Mouse (Mus musculus): ENCODE measurements at regions not wholly inside any gene's neighbourhood (a gene's known extent, or its start where the extent isn't known, plus 50 kb on each side); places are given as distances from the start of the nearest gene placed in this dataset.
"Not testable (repeated sequence)": the region's sequence is repeated elsewhere in the genome, so short reads cannot be mapped to it uniquely, and the experiment has no call there.

DNA sequence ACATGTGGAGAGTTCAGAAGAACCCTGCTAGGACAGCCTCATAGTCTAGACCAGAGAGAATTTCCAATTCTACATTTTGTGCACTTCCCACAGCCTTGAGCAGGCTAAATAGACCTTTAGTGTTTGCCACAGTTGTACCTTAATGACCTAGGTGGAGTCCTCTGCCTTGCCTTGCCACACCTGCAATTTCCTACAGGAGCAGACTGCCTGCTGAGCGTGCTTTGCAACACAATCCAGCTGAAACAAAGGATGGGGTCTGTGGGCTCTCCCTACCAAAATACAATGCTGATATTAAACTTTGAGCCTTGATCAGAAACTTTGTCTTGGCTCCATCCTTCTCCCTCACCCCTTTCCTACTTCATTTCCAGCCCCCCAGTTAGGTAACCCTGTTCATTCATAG is 326.0 kb upstream of the Snx7 start:
- no peak for DNase-seq (ENCODE audit: low spot score in 2 of 2)

DNA sequence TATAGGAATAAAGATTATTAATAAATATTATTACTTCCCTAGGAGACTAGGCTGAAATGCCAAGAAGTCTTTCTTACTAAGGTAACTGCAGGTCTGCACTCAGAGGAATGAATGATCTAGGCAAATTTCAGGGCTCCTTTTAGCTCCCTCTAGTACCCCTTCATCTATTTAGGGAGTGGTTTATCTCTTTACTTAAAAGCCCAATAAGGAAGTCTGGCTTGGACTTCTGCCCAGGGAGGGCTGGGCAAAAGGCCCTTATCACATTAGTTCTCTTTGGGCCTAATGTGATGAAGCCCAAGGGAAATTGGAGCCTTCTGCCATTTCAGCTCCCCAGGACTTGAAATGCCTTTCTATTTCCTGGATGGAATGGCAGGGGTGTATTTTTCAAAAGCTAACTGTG is 320.6 kb upstream of the Snx7 start:
- DNase-seq (ENCODE audit: low spot score in 2 of 2) = no peak

DNA sequence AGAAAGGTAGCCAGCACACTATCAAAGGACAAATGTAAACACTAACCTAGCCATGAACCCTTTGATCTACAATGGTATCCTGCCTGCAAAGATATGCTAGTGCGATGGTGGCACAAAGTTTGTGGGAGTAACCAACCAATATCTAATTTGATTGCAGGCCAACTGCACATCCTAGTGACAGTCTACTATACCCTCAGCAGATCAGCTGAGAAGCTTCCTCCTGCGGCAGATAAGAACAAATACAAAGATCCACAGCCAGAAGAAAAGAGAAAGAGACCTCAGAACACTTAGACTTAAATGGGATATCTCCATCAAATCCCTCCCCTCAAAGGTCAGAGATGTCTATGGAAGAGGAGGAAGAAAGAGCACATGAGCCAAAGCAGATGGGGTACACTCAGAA is 308.7 kb upstream of the Snx7 start:
- DNase-seq (ENCODE audit: low spot score in 2 of 2) = no peak

DNA sequence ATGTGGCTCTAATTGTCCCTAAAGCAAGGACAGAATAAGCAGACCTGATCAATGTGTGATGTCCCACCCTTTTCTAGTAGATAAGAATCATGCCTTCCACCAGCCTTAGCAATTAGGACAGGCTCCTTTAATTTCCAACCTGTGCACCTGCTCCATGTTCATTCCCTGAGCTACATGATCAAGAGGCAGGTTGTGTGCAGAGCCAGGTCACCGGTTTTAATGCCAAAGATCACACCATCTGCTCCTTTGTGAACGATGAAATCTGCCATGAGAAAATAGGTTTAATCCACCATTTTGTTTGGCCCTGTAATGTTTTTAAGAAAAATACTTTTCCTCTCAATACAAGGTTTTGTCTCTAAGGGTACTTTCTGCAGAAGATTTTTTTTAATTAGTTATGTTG is 294.2 kb upstream of the Snx7 start:
- DNase-seq (ENCODE audit: low spot score in 2 of 2) = no peak

DNA sequence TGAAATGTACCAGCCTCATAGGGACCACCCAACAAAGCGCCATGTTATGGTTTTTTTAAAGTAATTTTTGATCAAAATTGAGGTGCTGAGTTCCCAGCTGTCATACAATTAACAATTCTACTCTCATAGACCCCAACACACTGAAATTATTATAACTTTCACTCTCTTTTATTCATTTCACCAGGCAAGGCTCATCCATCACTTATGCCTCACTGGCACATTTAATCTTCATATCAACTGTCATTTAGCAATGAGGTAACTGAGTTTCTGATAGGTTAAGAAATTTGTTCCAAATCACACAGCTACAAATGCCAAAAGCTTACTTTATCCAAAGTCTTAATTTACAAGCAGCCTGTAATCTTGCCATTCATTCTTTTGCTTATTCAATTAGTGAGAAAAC is 276.1 kb upstream of the Snx7 start:
- DNase-seq (ENCODE audit: low spot score in 2 of 2) = no peak

DNA sequence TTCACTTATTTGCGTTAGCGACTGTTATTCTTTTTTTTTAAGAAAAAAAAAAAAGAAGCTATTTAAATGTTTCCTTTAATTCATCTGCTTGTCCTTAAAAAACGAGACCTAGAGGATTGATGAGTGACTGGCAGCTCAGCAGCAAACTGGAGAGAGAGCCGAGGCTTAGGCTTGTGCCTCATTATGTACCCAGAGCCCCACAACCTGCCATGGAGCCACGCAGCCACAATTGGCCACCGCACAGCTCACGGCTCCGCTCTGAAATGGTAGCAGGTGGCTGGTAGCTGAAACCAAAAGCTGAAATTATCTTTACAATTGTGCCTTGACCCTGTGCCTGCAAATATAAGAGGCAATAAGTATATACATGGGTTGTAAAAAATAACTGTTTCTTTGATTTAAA is 273.0 kb upstream of the Snx7 start:
- no peak for DNase-seq (ENCODE audit: low spot score in 2 of 2)

DNA sequence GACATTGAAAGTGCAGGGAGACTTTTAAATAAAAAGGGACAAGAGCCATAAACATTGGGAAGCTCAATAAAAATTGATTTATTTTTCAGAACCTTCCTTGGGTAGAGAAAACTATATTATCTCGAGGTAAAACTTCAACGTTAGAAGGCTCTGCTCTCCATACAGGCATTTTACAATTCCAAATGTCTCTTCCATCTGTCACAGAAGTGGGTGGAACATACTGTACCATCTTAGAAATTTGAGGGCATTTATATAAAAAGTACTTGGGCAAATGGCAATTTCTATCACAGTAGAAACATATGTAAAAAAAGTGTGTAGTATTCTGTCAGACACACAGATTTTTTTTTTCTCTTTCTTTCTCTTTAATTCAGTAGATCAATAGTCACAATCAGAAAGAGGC is 271.4 kb upstream of the Snx7 start:
- DNase-seq (ENCODE audit: low spot score in 2 of 2) = no peak

DNA sequence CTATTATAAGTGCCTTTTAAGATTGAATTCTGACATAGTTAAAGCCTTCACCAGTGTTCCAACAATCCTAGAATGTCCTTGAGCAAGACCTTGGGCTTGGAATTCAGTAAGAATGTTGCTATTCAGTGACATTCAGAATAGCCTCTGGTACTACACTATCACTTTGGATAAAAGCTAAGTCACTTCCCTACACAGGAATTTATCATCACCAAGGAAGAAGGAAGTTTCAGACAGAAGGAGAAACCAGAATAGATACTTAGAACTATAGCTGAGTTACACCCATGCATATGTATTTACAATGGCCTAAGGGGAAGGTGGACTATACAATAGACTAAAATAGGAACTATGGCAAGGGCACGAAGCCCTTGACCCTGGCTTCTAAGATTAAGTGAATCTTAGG is 259.6 kb upstream of the Snx7 start:
- not testable (repeated sequence) for DNase-seq (ENCODE audit: low spot score in 2 of 2)

DNA sequence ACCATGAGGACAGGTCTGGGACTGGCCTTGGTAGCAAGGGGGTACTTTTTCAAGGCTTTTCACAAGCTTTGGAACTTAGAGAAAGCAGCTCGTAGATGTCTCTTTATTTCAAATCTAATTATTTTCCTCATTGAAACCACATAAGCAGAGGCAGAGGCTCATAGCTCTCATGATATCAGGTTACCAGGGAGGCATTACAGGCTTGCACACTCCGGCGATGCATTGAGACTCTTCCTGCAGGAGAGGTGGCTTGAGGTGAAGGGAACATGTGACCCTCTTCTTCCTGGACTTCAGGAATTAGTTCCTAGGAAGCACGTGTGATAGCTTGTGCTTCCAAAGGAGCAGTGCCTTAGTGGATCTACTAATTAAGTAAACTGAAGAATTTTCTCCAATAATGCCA is 233.9 kb upstream of the Snx7 start:
- no peak for DNase-seq (ENCODE audit: low spot score in 2 of 2)

DNA sequence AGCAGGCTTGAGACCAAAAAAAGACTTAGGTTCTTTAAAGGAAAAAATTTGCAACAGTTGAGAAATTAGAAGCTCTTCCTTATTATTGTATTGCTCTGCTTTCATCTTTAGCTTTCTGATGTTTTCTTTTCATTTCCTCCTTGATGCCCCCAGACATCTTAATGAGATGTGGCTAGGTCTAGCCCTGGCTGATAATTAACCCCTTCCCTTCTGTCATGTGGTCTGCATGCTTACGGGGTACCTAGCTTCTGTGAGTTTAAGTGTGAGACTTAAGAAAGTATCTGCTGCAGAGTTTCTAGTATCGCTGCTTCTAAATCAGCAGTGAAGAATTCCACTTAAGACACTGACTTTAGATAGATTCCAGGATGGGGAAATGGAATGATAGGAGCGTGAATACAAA is 215.8 kb upstream of the Snx7 start:
- no peak for DNase-seq (ENCODE audit: low spot score in 2 of 2)

DNA sequence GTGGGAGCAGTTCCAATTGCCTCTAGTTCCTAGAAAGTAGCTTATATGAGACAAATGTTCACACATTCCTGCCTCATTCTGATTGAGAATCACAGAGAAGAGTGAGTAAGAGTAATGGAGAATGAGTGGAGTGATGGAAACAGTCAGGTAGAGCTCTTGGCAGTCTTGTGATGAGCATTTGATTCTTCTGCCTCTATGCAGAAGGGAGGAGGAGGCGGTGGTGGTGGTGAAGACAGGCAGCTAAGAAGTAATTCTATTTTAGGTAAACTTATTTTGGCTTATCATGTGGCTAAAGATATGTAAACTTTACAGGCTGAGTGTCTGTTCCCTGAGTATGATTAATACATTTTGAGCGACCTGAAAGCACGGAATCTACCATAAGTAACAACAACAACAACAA is 203.6 kb upstream of the Snx7 start:
- peak in 1 of 2 experiments; percentile 17 for DNase-seq (ENCODE audit: low spot score in 2 of 2)

DNA sequence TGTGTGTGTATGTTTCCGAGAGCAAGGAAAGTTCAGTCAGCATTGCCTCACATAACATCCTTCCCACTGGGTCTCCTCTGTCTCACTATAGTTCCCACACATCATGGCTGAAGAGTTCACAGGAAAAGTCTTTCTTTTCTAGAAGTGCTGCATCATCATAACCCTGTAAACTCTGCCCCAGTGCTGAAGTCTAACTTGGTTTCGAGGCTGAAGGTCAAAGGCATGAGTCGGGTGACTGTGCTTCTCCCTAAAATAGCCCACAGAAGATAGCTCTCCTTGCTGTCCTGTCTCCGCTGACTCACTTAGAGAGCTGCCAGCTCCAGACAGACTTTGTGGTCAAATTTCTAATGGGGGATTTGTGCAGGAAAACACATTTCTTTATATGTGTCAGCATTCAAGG is 201.4 kb upstream of the Snx7 start:
- no peak for DNase-seq (ENCODE audit: low spot score in 2 of 2)

DNA sequence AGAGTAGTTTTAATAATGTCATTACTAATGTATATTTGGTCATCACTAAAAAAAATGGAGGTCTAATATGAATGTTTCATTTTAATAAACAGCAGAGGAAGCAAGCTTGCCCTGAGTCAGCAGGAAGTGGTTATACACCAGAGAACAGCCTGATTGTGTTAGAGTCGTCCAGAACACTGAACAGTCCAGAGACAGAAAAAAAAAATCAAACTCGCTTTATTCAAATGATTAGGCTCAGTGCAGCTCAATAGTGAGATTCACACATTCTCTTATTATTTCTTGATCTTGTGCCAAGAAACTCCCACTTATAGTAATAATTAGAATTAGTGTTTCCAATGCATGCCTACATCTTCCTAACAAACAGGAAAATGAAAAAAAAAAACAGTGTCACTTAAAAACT is 194.9 kb upstream of the Snx7 start:
- no peak for DNase-seq (ENCODE audit: low spot score in 2 of 2)

DNA sequence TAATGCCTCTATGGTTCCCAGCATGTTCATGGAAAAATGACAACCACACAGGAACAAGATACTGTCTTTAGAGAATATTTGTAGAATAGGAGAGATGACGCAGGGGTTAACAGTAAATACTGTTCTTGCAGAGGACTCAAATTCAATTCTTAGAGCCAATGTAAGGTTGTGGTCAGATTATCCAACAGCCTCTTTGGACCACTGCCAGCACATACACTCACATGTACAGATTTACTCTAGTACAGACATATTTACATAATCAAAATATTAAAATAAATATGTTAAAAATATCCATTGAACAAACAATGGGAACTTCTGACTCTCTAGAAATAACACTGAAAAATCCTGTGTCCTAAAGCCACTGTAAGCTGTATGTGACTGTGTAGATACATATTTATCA is 193.8 kb upstream of the Snx7 start:
- DNase-seq (ENCODE audit: low spot score in 2 of 2) = no peak

DNA sequence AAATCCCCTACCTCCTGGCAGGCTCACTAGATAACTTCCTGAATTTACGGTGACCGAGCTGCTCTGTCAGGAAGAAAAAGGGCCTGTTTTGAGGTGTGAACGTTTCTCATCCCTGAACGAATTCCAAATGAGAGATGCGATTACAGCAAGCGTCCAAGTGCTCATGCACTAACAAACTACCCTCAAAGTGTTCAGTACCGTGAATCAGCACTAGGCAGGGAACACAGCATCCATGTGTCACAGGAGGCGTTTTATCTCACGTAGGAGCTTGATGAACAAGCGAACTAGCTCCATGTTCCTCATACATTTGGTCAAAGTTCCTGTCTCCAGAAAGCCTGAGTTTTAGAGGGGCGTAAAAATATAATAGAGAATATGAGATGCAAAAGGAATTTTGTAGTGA is 178.3 kb upstream of the Snx7 start:
- DNase-seq (ENCODE audit: low spot score in 2 of 2) = no peak

DNA sequence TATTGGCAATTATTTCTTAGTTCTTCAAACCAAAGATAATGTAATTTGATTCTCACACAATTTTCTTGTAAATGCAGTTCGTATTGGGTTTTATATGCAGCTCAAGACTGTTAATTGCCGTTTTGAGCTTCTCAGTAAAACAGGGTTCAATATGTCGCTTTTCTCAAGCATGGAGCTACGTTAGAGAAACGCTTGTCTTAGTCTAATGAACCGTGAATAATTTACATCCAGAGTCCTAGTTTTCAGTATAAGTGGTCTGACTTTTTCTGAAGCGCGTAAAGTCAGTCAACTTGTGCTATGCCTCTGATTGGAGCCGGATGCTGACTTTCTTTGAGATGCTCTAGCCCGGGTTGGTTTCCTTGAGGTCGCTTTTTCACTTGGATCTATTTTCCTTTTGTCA is 177.8 kb upstream of the Snx7 start:
- DNase-seq (ENCODE audit: low spot score in 2 of 2) = no peak

DNA sequence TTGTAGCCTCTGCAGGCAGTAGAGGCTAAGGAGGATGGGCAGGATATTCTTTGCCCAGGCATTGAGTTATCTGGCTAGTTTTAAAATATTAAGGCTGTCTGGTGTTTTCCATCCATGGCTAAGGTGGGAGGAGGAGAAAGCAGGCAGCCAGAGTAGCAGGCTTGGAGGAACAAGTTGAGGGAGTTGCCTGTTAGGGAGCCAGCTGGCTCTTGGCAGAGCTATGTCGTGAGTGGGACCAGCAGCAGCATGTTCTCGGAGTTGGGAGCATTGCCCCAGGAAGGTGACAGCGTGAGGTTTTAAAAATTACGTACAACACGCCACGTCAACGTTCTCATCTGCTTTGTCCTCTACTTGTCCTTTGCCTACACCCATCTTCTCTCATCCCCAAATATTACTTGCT is 167.8 kb upstream of the Snx7 start:
- peak in 1 of 2 experiments; percentile 18 for DNase-seq (ENCODE audit: low spot score in 2 of 2)

DNA sequence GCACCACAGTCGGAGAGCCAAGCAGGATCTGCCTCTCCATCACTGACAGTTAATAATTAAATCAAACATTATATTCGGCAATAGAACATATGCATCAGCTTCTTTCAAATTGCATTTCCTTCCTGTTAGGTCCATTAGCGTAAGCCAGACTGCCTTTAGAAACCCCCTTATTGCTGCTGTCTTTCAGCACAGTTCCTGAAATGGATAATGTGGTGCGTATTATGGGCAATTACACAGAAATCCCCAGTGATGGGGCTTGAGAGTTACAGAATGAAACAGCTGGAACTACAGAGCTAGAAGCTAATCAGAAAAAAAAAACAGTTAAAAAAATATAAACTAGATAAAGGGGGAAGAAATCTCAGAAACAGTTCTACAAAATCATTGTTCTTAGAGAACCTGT is 126.7 kb upstream of the Snx7 start:
- DNase-seq (ENCODE audit: low spot score in 2 of 2) = no peak

DNA sequence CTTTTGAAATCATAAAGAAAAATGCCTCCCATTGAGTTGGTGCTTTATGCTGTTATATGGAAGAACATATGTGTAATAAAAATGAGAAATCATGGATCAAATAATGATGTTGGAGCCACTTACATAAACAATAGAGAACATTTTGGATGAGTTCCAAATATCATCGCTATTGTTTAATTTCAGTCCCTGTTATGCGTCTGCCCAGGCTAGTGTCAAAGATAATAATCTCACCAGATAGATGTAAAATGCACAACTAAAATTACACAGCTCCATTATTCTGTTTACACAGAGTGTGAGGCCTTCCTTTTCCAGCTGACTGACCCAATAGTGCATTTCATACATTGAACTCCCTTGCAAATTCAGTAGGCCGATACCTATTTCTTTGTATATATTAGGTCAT is 125.4 kb upstream of the Snx7 start:
- no peak for DNase-seq (ENCODE audit: low spot score in 2 of 2)

DNA sequence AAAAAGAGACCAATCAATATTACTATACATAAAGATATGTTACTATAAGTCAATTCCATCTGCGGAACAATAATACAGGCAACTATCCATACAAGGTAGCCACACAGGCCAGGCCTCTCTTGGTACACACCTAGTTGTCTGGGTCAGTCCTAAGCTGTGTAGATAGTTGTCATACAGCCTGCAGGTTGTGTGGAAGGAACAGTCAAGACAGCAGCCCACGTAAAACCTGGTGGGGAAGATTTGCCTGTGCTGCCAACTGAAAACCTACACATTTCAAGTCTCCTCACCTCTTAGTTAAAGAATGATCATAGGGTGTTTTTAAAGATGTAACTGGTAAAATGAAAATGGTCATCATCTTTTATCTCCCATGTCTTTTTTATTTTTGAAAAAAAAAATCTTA is 121.8 kb upstream of the Snx7 start:
- DNase-seq (ENCODE audit: low spot score in 2 of 2) = peak in 1 of 2 experiments; percentile 31

DNA sequence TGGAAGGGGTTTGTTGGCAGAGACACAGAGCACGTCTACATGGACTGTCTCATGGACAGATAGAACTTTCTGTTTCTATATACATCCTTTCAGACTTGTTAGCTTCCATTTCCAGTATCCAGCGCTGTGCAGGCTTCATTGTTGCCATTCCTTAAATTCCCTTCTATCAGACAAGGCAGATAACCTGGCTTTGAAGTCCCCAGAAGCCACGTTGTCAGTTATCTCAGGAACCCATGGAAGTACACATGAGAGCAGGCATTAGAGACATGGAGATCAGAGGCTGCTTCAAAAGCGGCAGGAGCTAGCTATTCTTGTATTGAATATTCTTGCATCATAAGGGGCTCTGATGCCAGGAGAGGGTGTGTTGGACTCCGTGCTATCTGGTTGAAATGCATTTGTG is 119.7 kb upstream of the Snx7 start:
- no peak for DNase-seq (ENCODE audit: low spot score in 2 of 2)

DNA sequence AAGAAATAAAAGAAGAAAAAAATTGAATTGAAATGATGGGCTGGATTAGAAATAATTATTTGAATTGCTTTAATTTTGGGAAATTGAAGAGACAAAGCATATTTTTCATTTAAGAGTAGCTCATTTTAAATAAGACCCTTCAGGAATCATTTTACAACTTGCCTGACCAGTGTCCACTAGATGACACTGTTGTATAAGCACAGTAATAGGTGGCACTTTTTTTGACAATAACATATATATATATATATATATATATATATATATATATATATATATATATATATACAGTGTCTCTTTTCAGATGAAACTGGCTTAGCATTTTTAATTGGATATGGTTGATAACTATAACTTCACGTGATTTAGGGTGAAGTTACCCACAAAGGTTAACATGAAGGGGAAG is 106.9 kb upstream of the Snx7 start:
- DNase-seq (ENCODE audit: low spot score in 2 of 2) = no peak

DNA sequence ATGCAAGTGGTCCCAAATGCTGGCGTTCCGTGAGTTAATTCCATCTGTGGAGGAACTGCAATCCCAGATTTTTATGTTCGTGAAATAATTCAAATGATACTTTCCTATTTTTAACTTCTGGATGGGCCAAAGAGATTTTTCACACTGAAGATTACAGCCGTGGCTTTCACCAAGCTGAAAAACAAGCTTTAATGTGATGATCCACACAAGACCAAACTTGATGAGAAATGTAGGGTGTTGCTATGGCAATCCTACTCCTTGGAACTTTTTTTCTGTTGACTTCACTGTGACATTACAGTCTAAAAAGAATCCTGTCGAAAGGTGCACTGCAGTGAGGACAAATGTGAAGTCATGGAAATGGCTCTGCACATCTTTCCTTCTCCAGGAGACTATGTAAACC is 100.1 kb upstream of the Snx7 start:
- DNase-seq (ENCODE audit: low spot score in 2 of 2) = no peak

DNA sequence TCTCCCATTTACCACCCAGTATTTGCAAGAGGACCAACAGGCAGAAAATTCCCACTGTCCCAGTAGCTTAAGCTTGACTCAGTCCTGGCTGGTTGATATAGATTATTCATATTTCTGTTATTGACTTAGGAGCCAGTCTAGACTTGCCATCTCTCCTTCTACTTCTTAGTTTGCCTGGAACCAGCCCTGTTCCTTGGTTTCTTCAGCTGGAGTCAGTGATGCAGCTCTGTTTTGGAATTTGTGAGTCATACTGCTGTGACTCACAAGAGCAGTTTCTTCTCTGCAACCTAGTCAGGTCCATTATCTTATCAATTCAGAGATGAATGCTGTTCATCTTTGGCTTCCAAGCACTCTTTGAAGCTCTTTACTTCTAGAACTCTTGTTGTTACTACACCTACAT is 69.7 kb upstream of the Snx7 start:
- DNase-seq (ENCODE audit: low spot score in 2 of 2) = peak in 1 of 2 experiments; percentile 9

DNA sequence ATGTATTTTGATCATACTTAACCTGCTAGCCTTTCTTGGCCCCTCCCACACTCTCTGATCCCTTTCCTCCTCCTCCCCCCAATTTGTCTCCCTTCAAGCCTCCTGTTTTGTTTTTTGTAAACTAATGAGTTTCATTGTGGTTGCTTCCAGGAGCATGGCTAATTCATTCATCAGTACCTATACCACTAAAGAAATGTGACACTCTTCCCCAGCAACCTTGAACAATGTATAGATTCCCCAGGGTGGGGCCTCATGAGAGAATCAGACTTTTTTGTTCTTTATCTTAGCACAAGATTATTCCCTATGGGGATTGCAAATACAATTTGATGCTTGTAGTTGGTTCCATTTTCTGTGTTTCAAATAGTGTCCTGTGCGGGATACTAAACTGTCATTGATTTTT is 58.8 kb upstream of the Snx7 start:
- DNase-seq (ENCODE audit: low spot score in 2 of 2) = no peak

All from left cerebral cortex, adult 8-10 months (tissue).